Mouse (Mus musculus) brown adipose tissue, adult 24 weeks (tissue): ENCODE results near the gene Prdx6. TPM values are rescaled to one million over a fixed set of nuclear protein-coding genes. Genes with fewer than 3 reads are reported as not detected.

Experiments
- H3K27ac ChIP-seq: fragments of 200-500 bp; replicated peaks from 2 replicates; pipeline ENCODE4 v1.5.1; 2012; ENCODE audit warnings: low read depth, mild to moderate bottlenecking, low read length
- H3K4me1 ChIP-seq: fragments of 200-500 bp; 2 replicates; pipeline ENCODE4 v1.6.1; 2012; ENCODE audit warnings: low read length, mixed read lengths; ENCODE audit not compliant: control insufficient read depth, insufficient read depth, insufficient read length
- H3K4me3 ChIP-seq: fragments of 200-500 bp; 2 replicates; pipeline ENCODE4 v1.5.1; 2012; ENCODE audit warnings: low read depth, mild to moderate bottlenecking, low read length, moderate library complexity; ENCODE audit not compliant: insufficient read depth
- polyA plus RNA-seq: library from polyadenylated mRNA; stranded (reverse); fragments of >200 nt; gene quantifications from 2 replicates; pipeline ENCODE4 v1.2.4, GENCODE M21; 2012; ENCODE audit not compliant: missing spikeins, insufficient read depth, insufficient read length

Gene Prdx6
- polyA plus RNA-seq, 1 experiment = 268 TPM

- Histone ChIP-seq H3K4me3 (no peak overlapping the region), H3K4me1 (no peaks in the 10 kb centered on the region), H3K27ac (no peak overlapping the region)
Observed at GRCm38 (mm10) chr1:161259142-161259541, 8.1 kb upstream of the Prdx6 start.

DNA sequence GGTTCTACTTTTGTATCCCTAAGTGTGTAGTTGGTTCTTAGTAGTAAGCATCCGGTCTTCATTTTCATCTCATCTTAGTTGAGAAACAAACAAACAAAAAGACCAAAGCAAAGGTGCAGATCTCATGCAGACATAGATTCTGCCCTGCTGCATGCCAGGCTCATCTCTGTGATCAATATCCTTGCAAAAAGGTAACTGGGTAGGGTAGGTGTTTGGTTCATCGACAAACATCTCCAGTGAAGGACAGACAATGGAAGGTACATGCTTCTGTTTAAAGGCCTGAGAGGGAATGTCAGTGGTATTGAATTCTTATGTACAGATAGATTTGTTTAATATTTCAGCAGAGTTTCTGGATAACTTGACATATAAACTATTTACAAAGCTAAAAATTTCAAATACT is 7.3 kb upstream of the Prdx6 start:
- Histone ChIP-seq H3K27ac (no peak overlapping the region), H3K4me3 (no peak overlapping the region), H3K4me1 (no peaks in the 10 kb centered on the region)

DNA sequence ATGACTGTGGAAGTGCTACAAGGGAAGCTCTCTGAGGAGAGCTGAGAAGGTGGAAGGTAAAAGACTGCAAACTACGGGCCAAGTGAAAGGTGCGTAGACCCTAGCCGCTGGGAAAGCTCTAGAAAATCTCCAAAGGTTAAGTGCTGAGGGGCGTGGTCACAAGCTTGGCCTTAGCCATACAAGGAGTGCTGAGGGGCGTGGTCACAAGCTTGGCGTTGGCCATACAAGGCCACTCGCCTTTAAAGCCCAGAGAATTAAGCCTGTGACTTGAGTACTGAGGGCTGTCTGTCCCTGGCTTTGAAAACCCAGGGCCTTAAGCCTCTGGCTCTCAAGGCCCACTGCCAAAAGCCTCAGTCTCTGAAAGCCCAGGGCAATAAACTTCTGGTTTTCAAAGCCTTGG is 5.9 kb upstream of the Prdx6 start:
- no peaks in the 10 kb centered on the region for H3K4me1 ChIP-seq
- H3K4me3 ChIP-seq = no peak overlapping the region

GRCm38 (mm10) chr1:161254361-161254760 is 3.3 kb upstream of the Prdx6 start:
- Histone ChIP-seq H3K27ac (no peak overlapping the region), H3K4me3 (no peak overlapping the region), H3K4me1 (peaks cover 2% of the 10 kb centered on the region; the same call in 1 of the 2 replicates)

More for the DNA sequence above, 5.9 kb upstream of the Prdx6 start:
- no peak overlapping the region for H3K27ac ChIP-seq

- Histone ChIP-seq H3K27ac (no peak overlapping the region), H3K4me1 (peaks cover 10% of the 10 kb centered on the region), H3K4me3 (no peak overlapping the region)
Observed at GRCm38 (mm10) chr1:161252901-161253300, 1.9 kb upstream of the Prdx6 start.

DNA sequence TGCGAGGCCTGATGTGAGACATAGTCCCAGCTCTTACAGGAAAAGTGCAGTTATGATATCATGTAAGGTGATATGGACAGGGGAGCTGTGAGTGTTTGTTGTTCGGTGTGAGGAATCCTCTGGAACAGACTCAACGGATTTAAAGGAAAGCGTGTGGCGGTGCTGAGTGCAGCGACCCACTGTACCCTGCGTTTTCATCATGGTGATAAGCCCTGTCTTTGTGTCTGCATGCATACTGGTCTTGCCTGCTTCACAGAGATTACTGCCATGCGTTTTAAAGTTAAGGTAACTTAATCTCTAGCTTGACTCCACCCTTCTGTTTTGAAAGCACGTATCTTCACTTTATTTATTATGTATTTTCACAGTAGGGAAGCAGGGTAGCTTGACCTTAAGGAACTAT is 1.3 kb upstream of the Prdx6 start:
- no peak overlapping the region for H3K4me3 ChIP-seq
- H3K27ac ChIP-seq = no peak overlapping the region
- H3K4me1 ChIP-seq = peaks cover 11% of the 10 kb centered on the region

- H3K27ac ChIP-seq = 0 out of 2 replicates have a peak overlapping the region, but pooled peaks have one; percentile 35
- peaks cover 11% of the 10 kb centered on the region for H3K4me1 ChIP-seq
Observed at GRCm38 (mm10) chr1:161251417-161252265, 622 bp upstream of the Prdx6 start.

DNA sequence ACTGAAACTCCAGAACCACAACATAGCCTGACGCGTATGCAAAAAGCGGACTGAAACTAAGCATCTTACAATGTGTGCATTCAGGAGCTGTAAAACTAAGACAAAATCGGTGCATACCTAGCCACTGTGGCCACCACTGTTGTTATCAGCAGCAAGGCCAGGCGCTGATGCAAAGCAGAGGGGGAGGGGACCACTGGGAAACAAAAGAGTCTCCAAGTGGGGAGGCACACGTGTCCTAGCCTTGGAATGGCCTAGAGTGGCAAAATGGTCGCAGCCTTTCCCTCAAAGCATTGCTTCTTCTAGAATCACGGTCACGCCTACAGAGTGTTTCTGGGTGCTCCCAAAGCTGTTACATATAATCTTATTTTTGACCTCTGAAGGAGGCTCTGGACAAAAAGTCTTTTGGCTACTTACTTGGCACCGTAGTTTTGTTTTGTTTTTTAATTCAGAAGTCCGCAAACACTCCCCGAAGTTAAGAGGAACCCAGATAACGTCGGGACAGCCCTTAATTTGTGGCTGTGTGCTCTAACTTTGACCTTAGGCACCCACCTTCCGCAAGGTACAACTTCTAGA is 902 bp downstream of the Prdx6 start:
- Histone ChIP-seq H3K27ac (peak overlapping the region; percentile 93), H3K4me3 (peak overlapping the region; percentile 97), H3K4me1 (peaks cover 11% of the 10 kb centered on the region)

More at GRCm38 (mm10) chr1:161251417-161252265, 622 bp upstream of the Prdx6 start:
- peak overlapping the region; percentile 40 for H3K4me3 ChIP-seq

GRCm38 (mm10) chr1:161249442-161249841 is 1.6 kb downstream of the Prdx6 start:
- Histone ChIP-seq H3K27ac (peak overlapping the region; percentile 93; the same call in 1 of the 2 replicates), H3K4me3 (peak overlapping the region; percentile 97), H3K4me1 (peaks cover 11% of the 10 kb centered on the region)

DNA sequence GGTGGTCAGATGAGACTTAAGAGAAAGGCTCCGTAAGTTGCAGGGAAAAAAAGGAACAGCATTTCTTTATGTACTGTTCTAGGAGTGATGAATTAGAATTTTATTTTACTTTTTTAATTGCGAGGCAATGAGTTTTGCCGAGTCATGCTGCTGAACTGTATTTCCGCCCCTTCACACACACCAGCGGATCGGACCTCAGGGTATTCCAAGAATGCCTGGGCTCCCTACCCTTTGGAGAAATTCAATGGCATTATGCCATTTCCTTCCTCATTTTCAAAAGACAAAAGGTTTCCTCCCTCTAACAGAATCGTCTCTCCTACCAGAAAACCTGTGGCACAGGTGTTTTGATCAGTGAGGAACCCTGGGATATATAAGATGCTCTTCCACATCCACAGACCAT is 2.3 kb downstream of the Prdx6 start:
- Histone ChIP-seq H3K4me3 (peak overlapping the region; percentile 97; the same call in 1 of the 2 replicates), H3K27ac (0 out of 2 replicates have a peak overlapping the region, but pooled peaks have one; percentile 2), H3K4me1 (peaks cover 11% of the 10 kb centered on the region)

GRCm38 (mm10) chr1:161247643-161248580 is 3.1 kb downstream of the Prdx6 start:
- no peak overlapping the region for H3K4me3 ChIP-seq
- H3K4me1 ChIP-seq = peaks cover 11% of the 10 kb centered on the region
- no peak overlapping the region for H3K27ac ChIP-seq

- Histone ChIP-seq H3K4me3 (no peak overlapping the region), H3K4me1 (peaks cover 11% of the 10 kb centered on the region), H3K27ac (no peak overlapping the region)
Observed at GRCm38 (mm10) chr1:161247176-161247575, 3.8 kb downstream of the Prdx6 start.

- H3K4me3 ChIP-seq = no peak overlapping the region
- H3K4me1 ChIP-seq = no peaks in the 10 kb centered on the region
- no peak overlapping the region for H3K27ac ChIP-seq
Observed at GRCm38 (mm10) chr1:161237750-161238149, 13.3 kb downstream of the Prdx6 start.

DNA sequence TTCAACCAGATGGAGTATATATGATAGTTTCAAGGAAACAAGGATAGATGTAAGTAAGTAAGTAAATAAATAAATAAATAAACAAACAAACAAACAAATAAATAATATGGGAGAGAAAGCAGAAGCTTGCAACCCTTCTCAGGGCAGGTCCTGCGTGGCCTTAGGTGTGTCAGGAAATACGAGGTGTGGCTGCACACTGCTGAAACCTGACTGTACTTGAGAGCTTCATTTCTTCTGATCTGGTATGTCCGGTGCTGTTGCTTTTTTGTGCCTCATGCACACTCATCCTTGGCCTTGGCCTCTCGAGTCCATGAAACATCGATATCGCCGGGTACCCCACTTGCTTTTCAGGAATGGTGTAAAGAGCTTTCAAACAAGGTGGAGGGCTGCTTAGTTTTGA is 13.7 kb downstream of the Prdx6 start:
- Histone ChIP-seq H3K4me3 (no peak overlapping the region), H3K27ac (no peak overlapping the region), H3K4me1 (no peaks in the 10 kb centered on the region)
